Mouse (Mus musculus): Measurements from ENCODE around the gene Dtnbp1.

- TF ChIP-seq CTCF (IDR thresholded peaks at IDR 0.05; ENCODE audit: borderline replicate concordance, extremely low read depth, insufficient read depth, insufficient read length) (no peak), POLR2A (IDR thresholded peaks at IDR 0.05; ENCODE audit: borderline replicate concordance, extremely low read depth, insufficient read depth, insufficient read length, poor library complexity, severe bottlenecking) (no peak)
Observed at GRCm38 (mm10) chr13:44925173-44925572, 76.8 kb downstream of the Dtnbp1 start.

Measured in brain, embryonic 14.5 days (tissue).